Comparison of ENCODE assay signal across 1 mouse cellular context in the genomic region with DNA sequence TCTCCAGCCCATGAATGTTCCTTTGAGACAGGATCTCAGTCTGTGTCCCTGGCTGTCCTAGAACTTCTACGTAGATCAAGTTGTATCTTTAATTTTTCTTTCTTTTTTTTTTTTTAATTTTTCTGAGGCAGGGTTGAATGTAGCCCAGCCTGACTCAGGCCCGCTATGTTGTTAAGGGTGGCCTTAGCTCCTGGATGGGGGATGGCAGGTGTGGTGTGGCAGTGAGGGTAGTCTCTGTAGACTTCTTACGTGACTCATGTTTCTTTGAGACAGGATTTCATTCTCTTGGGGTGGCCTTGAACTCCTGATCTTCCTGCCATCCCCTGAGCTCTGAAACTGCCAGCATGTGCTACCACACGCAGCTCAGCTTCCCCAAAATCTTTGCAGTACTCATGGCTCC.
TF ChIP-seq lines count a peak whose summit lies in the region.

No protein-coding gene starts in this region.

TF ChIP-seq in CH12.LX, 34 proteins besides CTCF, POLR2A, EP300 and RAD21:
- no peak for TF ChIP-seq PAX5 (IDR thresholded peaks at IDR 0.05; ENCODE audit: low read length)
- no peak for TF ChIP-seq HCFC1 (IDR thresholded peaks at IDR 0.05; ENCODE audit: low read depth, low read length)
- TF ChIP-seq ZMIZ1 (IDR thresholded peaks at IDR 0.05; ENCODE audit: low read depth, low read length): no peak
- no peak for TF ChIP-seq BHLHE40 (IDR thresholded peaks at IDR 0.05; ENCODE audit: low read depth, low read length)
- TF ChIP-seq UBTF (IDR thresholded peaks at IDR 0.05; ENCODE audit: low read depth, low read length): 0 out of 2 replicates have a peak, but pooled peaks have one; percentile 6
- no peak for TF ChIP-seq ETS1 (conservative IDR thresholded peaks at IDR 0.05; ENCODE audit: low read depth, low read length)
- no peak for TF ChIP-seq KAT2A (IDR thresholded peaks at IDR 0.05; ENCODE audit: insufficient replicate concordance, low read length)
